Mouse (Mus musculus): Measurements from ENCODE around the gene Gm45194.

- TF ChIP-seq POLR2A (IDR thresholded peaks at IDR 0.05; ENCODE audit: low read depth, low read length) (no peak), CTCF (conservative IDR thresholded peaks at IDR 0.05; ENCODE audit: insufficient read depth, insufficient read length, low read depth, low read length) (no peak)
Measured at GRCm38 (mm10) chrX:111999661-112000060, 108.5 kb downstream of the Gm45194 start.

Measured in kidney, adult 2 months (tissue).